Mouse (Mus musculus) bone marrow, adult 2 months (tissue): ENCODE measurements around the gene Lama4.

Source experiments
- CTCF ChIP-seq: fragments of 200-500 bp; IDR thresholded peaks from 2 replicates; pipeline ENCODE4 v1.5.1; 2011; ENCODE audit warnings: low read length, control low read depth; ENCODE audit not compliant: control insufficient read depth, insufficient read depth
- POLR2A ChIP-seq: fragments of 200-500 bp; IDR thresholded peaks from 2 replicates; pipeline ENCODE4 v1.6.1; 2011; ENCODE audit warnings: low read depth, mild to moderate bottlenecking, control low read depth, low read length, borderline replicate concordance; ENCODE audit not compliant: control insufficient read depth

GRCm38 (mm10) chr10:39006433-39007105, 41.3 kb downstream of the Lama4 start:
- no peak for TF ChIP-seq CTCF
- no peak for TF ChIP-seq POLR2A
